Mouse (Mus musculus) brain, embryonic 14.5 days (tissue): ENCODE measurements around the gene Ogdhl. TPM values are rescaled to one million over a fixed set of nuclear protein-coding genes. Genes with fewer than 3 reads are reported as not detected.

Experiments used
- DNase-seq: peaks from one replicate; pipeline ENCODE4 v3.0.0-alpha.2; 2011; ENCODE audit warnings: low read depth
- CTCF ChIP-seq: fragments of 200-500 bp; IDR thresholded peaks from 2 replicates; pipeline ENCODE4 v1.5.1; 2012; ENCODE audit warnings: inconsistent platforms, mild to moderate bottlenecking, moderate library complexity, borderline replicate concordance; ENCODE audit not compliant: insufficient read depth, insufficient read length; ENCODE audit errors: extremely low read depth
- POLR2A ChIP-seq: fragments of 200-500 bp; IDR thresholded peaks from 2 replicates; pipeline ENCODE4 v1.6.1; 2012; ENCODE audit warnings: mild to moderate bottlenecking, inconsistent platforms, borderline replicate concordance; ENCODE audit not compliant: poor library complexity, insufficient read depth, insufficient read length, severe bottlenecking; ENCODE audit errors: extremely low read depth
- polyA plus RNA-seq: library from polyadenylated mRNA; depleted of rRNA; stranded (reverse); fragments of >200 nt; gene quantifications from 2 replicates; pipeline ENCODE4 v1.2.3, GENCODE M21; 2012; rRNA removed

Ogdhl gene
- 24.0 and 27.5 TPM in 2 replicates for polyA plus RNA-seq

DNA sequence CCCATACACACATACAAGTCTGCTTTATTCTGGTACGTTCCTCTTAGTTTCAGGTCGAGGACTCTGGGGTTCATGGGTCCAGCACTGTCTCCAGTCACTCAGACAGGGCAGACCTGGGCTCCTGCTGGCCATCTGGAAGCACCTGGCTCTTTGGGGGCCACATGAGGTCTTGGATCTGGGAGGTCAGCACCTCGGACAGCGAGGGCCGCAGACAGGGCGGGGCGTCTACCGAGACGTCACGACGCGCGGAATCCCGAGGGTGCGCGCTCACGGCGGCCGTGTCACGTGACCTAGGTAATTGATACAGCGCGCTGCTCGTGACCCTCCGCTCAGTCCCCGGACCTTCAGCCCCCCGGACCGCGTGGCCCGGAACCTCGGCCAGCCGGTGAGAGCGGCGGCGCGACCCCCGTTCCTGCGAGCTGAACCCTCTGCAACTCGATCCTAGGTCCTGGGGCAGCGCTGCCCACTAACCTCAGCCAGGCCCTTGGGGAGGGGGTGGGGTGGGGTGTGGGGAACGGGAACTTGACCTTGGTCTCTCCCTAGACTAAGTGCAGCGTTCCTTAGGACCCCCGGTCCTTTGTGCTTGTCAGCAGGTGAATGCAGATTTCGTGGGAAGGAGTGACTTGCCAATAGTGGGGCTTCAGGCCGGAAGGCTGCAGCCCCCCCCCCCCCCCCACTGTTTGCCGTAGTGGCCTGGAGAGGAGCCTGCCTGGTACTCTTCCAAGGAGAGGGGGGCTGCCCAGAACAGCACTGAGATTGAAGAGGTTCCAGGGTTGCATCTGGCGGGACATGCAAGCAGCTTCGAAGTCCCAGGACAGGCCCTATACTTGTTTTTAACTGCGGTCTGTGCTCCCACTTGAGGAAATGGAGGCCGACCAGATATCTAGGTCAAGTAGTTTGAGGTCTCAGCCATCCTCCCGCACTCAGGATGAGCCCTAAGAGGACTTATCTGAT, at the start of gene Ogdhl:
Gene Ogdhl (plus strand): TSS at position 288 of the 954 bp plus-strand sequence.
- peak; percentile 88 for DNase-seq
- TF ChIP-seq CTCF (no peak), POLR2A (no peak)

DNA sequence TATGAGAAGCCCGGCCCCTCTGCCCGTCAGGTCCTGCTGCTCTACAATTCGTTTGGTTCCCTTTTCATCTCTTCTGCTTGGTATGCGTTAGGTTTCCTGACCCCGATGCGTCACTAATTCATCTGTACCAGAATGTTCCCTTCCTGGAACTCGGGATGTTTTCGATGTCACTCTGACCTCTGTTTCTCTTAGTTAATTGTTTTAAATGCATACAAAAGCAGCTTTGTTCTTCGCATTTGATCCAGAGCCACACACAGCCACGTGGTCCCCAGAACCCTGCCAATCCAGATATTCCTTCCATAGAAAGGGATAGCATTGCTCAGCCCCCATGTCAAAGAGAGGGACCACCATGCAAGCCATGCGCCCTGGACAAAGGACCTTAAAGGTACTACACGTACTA, 20.2 kb upstream of the Ogdhl start:
- peak; percentile 20 for DNase-seq
- TF ChIP-seq CTCF: no peak

- no peak for DNase-seq
- no peak for TF ChIP-seq CTCF
- no peak for TF ChIP-seq POLR2A
Measured at GRCm38 (mm10) chr14:32302423-32302822, 19.4 kb upstream of the Ogdhl start.

GRCm38 (mm10) chr14:32304921-32305320, 16.9 kb upstream of the Ogdhl start:
- no peak for DNase-seq
- no peak for TF ChIP-seq POLR2A
- no peak for TF ChIP-seq CTCF

DNA sequence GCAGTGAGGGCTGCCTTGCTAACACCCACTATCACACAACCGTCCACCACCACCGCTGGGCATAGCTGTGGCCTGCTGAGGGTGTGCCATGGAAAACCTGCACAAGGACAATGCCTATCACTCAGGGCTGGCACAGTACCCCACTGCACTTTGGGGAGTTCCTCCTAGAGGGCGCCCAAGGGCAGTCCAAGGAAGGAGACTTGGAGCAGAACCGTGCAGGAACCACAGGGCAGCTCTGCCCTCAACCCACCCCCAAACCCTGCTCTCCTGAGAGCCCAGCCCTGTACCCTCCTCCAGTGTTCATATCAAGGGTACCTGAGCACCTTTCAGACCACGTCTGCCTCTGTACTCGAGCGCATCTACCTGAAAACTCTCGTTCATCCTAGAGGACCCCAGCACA, 11.9 kb upstream of the Ogdhl start:
- DNase-seq: peak; percentile 42
- TF ChIP-seq POLR2A: no peak
- peak; percentile 69 for TF ChIP-seq CTCF

- TF ChIP-seq POLR2A (no peak), CTCF (no peak)
- no peak for DNase-seq
Measured at GRCm38 (mm10) chr14:32311381-32312035, 10.3 kb upstream of the Ogdhl start.

DNA sequence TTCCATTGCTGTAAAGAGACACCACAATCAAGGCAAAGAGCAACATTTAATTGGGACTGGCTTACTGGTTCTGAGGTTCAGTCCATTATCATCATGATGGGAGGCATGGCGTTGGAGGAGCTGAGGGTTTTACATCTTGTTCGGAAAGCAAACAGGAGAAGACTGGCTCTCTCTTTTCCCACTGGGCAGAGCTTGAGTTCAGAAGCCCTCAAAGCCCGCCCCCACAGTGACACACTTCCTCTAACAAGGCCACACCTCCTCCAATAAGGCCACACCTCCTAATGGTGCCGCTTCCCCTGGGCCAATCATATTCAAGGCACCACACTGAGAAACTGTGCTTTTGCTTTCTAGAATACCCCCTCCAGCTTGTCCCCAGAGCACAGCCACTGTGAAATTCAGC, 4.0 kb upstream of the Ogdhl start:
- DNase-seq: peak; percentile 56
- TF ChIP-seq CTCF (no peak), POLR2A (no peak)

- DNase-seq: no peak
- TF ChIP-seq CTCF (no peak), POLR2A (no peak)
Measured at GRCm38 (mm10) chr14:32323221-32323620, 1.4 kb downstream of the Ogdhl start.

GRCm38 (mm10) chr14:32327366-32327765, 5.5 kb downstream of the Ogdhl start:
- TF ChIP-seq POLR2A (no peak), CTCF (no peak)
- DNase-seq: peak; percentile 34

- DNase-seq: peak; percentile 70
- TF ChIP-seq POLR2A: no peak
- no peak for TF ChIP-seq CTCF
Measured at GRCm38 (mm10) chr14:32332515-32333445, 11.0 kb downstream of the Ogdhl start.

- no peak for TF ChIP-seq POLR2A
- TF ChIP-seq CTCF: no peak
- DNase-seq: peak; percentile 13
Measured at GRCm38 (mm10) chr14:32336021-32336420, 14.2 kb downstream of the Ogdhl start.

DNA sequence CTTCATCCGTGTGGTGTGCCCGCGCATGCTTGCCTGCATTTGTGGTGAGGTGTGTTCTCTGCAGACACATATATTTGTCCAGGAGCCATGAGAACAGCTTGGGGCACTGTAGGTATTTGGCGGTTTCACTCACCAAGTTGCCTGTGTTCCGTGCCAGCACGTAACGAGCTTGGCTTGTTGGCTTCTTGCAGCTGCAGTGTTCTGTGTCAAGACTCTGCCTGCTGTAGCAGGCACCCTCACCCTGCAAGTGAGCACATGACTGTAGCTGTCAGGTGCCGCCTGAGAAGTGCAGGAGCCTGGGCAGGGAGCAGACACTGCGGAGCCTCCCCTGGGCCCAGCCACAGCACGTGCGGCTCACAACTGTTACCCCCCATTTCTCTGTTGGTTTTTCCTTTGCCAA, 14.7 kb downstream of the Ogdhl start:
- peak; percentile 66 for DNase-seq
- TF ChIP-seq CTCF (no peak), POLR2A (no peak)
